Mouse (Mus musculus) kidney, adult 11 months (tissue): ENCODE measurements at regions not wholly inside any gene's neighbourhood (a gene's known extent, or its start where the extent isn't known, plus 50 kb on each side); places are given as distances from the start of the nearest gene placed in this dataset.
"Not testable (repeated sequence)": the region's sequence is repeated elsewhere in the genome, so short reads cannot be mapped to it uniquely, and the experiment has no call there.

Experiments used
- DNase-seq: peaks from one replicate; pipeline ENCODE4 v3.0.0; 2022

- no peak for DNase-seq
Measured at GRCm38 (mm10) chr6:4149663-4150062, 62.9 kb upstream of the Bet1 start.

- no peak for DNase-seq
Measured at GRCm38 (mm10) chr6:4158293-4158692, 71.5 kb upstream of the Bet1 start.

- no peak for DNase-seq
Measured at GRCm38 (mm10) chr6:4163733-4164132, 77.0 kb upstream of the Bet1 start.

- no peak for DNase-seq
Measured at GRCm38 (mm10) chr6:4167112-4167511, 80.3 kb upstream of the Bet1 start.

- no peak for DNase-seq
Measured at GRCm38 (mm10) chr6:4167757-4168156, 81.0 kb upstream of the Bet1 start.

- no peak for DNase-seq
Measured at GRCm38 (mm10) chr6:4171561-4171960, 84.8 kb upstream of the Bet1 start.

- DNase-seq = no peak
Measured at GRCm38 (mm10) chr6:4187683-4188082, 100.9 kb upstream of the Bet1 start.

GRCm38 (mm10) chr6:4190976-4191375 is 104.2 kb upstream of the Bet1 start:
- DNase-seq = not testable (repeated sequence)

- no peak for DNase-seq
Measured at GRCm38 (mm10) chr6:4193286-4193685, 106.5 kb upstream of the Bet1 start.

- DNase-seq = no peak
Measured at GRCm38 (mm10) chr6:4201176-4201575, 114.4 kb upstream of the Bet1 start.

- DNase-seq = no peak
Measured at GRCm38 (mm10) chr6:4205681-4206080, 118.9 kb upstream of the Bet1 start.

- no peak for DNase-seq
Measured at GRCm38 (mm10) chr6:4245265-4246112, 158.7 kb upstream of the Bet1 start.

- no peak for DNase-seq
Measured at GRCm38 (mm10) chr6:4246113-4246419, 159.3 kb upstream of the Bet1 start.

GRCm38 (mm10) chr6:4276607-4277006 is 189.8 kb upstream of the Bet1 start:
- no peak for DNase-seq

GRCm38 (mm10) chr6:4277245-4277890 is 190.6 kb upstream of the Bet1 start:
- no peak for DNase-seq

- no peak for DNase-seq
Measured at GRCm38 (mm10) chr6:4291380-4291779, 204.6 kb upstream of the Bet1 start.

GRCm38 (mm10) chr6:4303410-4303809 is 201.2 kb upstream of the Col1a2 start:
- DNase-seq = not testable (repeated sequence)

GRCm38 (mm10) chr6:4349953-4350352 is 154.7 kb upstream of the Col1a2 start:
- DNase-seq = no peak

- no peak for DNase-seq
Measured at GRCm38 (mm10) chr6:4362220-4362619, 142.4 kb upstream of the Col1a2 start.

GRCm38 (mm10) chr6:4375465-4376037 is 129.1 kb upstream of the Col1a2 start:
- DNase-seq = no peak

- DNase-seq = no peak
Measured at GRCm38 (mm10) chr6:4396808-4397207, 107.8 kb upstream of the Col1a2 start.

- DNase-seq = no peak
Measured at GRCm38 (mm10) chr6:4397695-4398598, 106.7 kb upstream of the Col1a2 start.

GRCm38 (mm10) chr6:4398599-4398980 is 106.0 kb upstream of the Col1a2 start:
- no peak for DNase-seq
